Mouse (Mus musculus): ENCODE results near the gene Ntrk2. TPM values are rescaled to one million over a fixed set of nuclear protein-coding genes. Genes with fewer than 3 reads are reported as not detected.

Ntrk2 gene
- total and polyA plus RNA-seq, 3 experiments: under 0.01 TPM; not detected in 2

DNA sequence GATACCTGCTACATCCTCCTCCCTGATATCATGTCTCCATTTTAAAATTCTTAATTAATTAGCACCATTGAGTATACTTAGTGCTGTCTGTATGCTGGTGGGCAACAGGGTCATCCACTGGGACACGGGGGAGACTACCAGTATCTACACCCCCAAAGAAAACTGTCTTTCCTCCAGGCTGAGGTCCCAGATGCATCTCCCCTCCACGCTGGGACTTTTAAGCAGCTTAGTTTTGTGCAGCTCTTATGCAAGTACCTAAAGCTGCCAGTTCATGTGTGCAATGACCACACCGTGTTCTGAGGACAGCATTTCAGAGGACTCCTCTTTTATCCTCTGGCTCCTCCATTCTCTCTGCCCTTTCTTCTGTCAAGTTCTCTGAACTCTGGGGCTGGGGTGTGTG is 5.1 kb upstream of the Ntrk2 start:
- no peaks in the 10 kb centered on the region for H3K9me3 ChIP-seq (replicated peaks; ENCODE audit: insufficient read depth, low read length)
- DNase-seq (ENCODE audit: low read depth, low spot score): no peak
- H3K4me1 ChIP-seq (ENCODE audit: control insufficient read depth in 1 of 2, insufficient read depth in 2 of 2, low read length in 2 of 2): no peaks in the 10 kb centered on the region
- H3K4me3 ChIP-seq (ENCODE audit: control insufficient read depth in 1 of 2, insufficient read depth in 1 of 2, low read depth in 2 of 2, low read length in 2 of 2): no peak overlapping the region
- no peak for TF ChIP-seq ZC3H11A (IDR thresholded peaks at IDR 0.05; ENCODE audit: low read depth, low read length)
- TF ChIP-seq USF2 (IDR thresholded peaks at IDR 0.05; ENCODE audit: borderline replicate concordance in 1 of 2, insufficient read depth in 1 of 2, low read depth in 1 of 2, low read length in 2 of 2): no peak
- no peak for TF ChIP-seq TCF12 (IDR thresholded peaks at IDR 0.05; ENCODE audit: low read depth, low read length)
- H3K27ac ChIP-seq (ENCODE audit: control insufficient read depth, low read depth, low read length): no peak overlapping the region
- no peaks in the 10 kb centered on the region for H3K79me2 ChIP-seq (ENCODE audit: control insufficient read depth, insufficient read depth, low read length, poor library complexity)
- no peaks in the 10 kb centered on the region for H3K27me3 ChIP-seq (ENCODE audit: control insufficient read depth in 1 of 2, insufficient read depth in 2 of 2, low read length in 2 of 2)
- no peaks in the 10 kb centered on the region for H3K36me3 ChIP-seq (ENCODE audit: control insufficient read depth in 1 of 2, insufficient read depth in 2 of 2, low read length in 2 of 2)
- no peak overlapping the region for H3K9ac ChIP-seq (ENCODE audit: control insufficient read depth, low read depth, low read length, poor library complexity, severe bottlenecking)

DNA sequence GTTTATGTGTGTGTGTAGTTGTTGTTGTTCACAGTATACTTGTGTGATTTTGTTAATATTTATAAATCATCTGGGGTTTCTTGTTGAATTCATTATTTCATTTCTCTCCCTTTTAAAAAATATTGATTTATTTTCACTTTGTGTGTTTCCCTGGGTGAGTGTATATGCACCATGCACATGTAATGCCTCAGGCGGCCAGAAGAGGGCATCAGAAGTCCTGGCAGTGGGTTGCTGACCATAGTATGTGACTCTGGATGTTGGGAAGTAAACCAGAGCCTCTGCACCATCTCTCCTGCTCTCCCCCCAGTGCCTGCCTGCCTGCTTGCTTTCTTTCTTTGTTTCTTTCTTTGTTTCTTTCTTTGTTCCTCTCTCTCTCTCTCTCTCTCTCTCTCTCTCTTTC is 2.5 kb upstream of the Ntrk2 start:
- Histone ChIP-seq H3K9me3 (replicated peaks; ENCODE audit: insufficient read depth, low read length) (no peaks in the 10 kb centered on the region), H3K36me3 (ENCODE audit: control insufficient read depth in 1 of 2, insufficient read depth in 2 of 2, low read length in 2 of 2) (no peaks in the 10 kb centered on the region), H3K9ac (ENCODE audit: control insufficient read depth, low read depth, low read length, poor library complexity, severe bottlenecking) (no peak overlapping the region), H3K27me3 (ENCODE audit: control insufficient read depth in 1 of 2, insufficient read depth in 2 of 2, low read length in 2 of 2) (no peaks in the 10 kb centered on the region), H3K4me3 (ENCODE audit: control insufficient read depth in 1 of 2, insufficient read depth in 1 of 2, low read depth in 2 of 2, low read length in 2 of 2) (no peak overlapping the region), H3K79me2 (ENCODE audit: control insufficient read depth, insufficient read depth, low read length, poor library complexity) (no peaks in the 10 kb centered on the region), H3K27ac (ENCODE audit: control insufficient read depth, low read depth, low read length) (no peak overlapping the region), H3K4me1 (ENCODE audit: control insufficient read depth in 1 of 2, insufficient read depth in 2 of 2, low read length in 2 of 2) (no peaks in the 10 kb centered on the region)
- TF ChIP-seq RAD21 (IDR thresholded peaks at IDR 0.05; ENCODE audit: low read depth, low read length) (peak; percentile 31), ZNF384 (IDR thresholded peaks at IDR 0.05; ENCODE audit: low read depth, low read length) (no peak), SMC3 (IDR thresholded peaks at IDR 0.05; ENCODE audit: low read depth, low read length) (peak; percentile 37), CTCF (IDR thresholded peaks at IDR 0.05 in 2 of 3, conservative IDR thresholded peaks at IDR 0.05 in 1 of 3; ENCODE audit: control insufficient read depth in 1 of 3, insufficient read depth in 1 of 3, low read depth in 2 of 3, low read length in 3 of 3, poor library complexity in 1 of 3, severe bottlenecking in 1 of 3) (peak; percentile 19 to 42 (median 28); a peak in 5 of 6 replicates), UBTF (IDR thresholded peaks at IDR 0.05; ENCODE audit: borderline replicate concordance, insufficient read depth, low read depth, low read length) (no peak)
- peak; percentile 5 for DNase-seq (ENCODE audit: low read depth, low spot score)

DNA sequence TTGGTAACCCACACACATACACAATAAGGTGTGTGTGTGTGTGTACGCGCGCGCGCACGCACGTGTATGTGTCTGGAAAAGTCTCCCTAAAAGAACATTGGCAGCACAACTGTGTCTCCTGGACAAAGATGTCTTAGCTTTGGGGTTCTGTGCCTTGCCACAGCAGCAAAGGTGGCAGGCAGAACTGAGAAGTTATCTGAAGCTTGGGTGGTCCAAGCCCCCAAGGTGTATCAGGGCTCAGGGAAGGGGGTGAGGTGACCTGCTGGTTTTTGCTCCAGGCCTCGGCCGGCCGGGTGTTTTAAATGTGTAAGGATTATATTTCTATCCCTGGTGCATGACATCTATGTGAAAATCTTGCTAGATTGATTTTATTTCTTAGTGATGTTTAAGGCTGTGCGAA is 536 bp upstream of the Ntrk2 start:
- no peak for DNase-seq (ENCODE audit: low read depth, low spot score)
- Histone ChIP-seq H3K27me3 (ENCODE audit: control insufficient read depth in 1 of 2, insufficient read depth in 2 of 2, low read length in 2 of 2) (no peaks in the 10 kb centered on the region), H3K79me2 (ENCODE audit: control insufficient read depth, insufficient read depth, low read length, poor library complexity) (no peaks in the 10 kb centered on the region), H3K36me3 (ENCODE audit: control insufficient read depth in 1 of 2, insufficient read depth in 2 of 2, low read length in 2 of 2) (no peaks in the 10 kb centered on the region), H3K9me3 (replicated peaks; ENCODE audit: insufficient read depth, low read length) (no peaks in the 10 kb centered on the region), H3K9ac (ENCODE audit: control insufficient read depth, low read depth, low read length, poor library complexity, severe bottlenecking) (no peak overlapping the region), H3K4me1 (ENCODE audit: control insufficient read depth in 1 of 2, insufficient read depth in 2 of 2, low read length in 2 of 2) (no peaks in the 10 kb centered on the region), H3K27ac (ENCODE audit: control insufficient read depth, low read depth, low read length) (no peak overlapping the region), H3K4me3 (ENCODE audit: control insufficient read depth in 1 of 2, insufficient read depth in 1 of 2, low read depth in 2 of 2, low read length in 2 of 2) (no peak overlapping the region)
- TF ChIP-seq GABPA (IDR thresholded peaks at IDR 0.05; ENCODE audit: low read depth, low read length): no peak
- no peak for TF ChIP-seq KAT2A (conservative IDR thresholded peaks at IDR 0.05; ENCODE audit: low read depth, low read length)
- no peak for TF ChIP-seq TBP (IDR thresholded peaks at IDR 0.05; ENCODE audit: low read depth, low read length)
- TF ChIP-seq USF2 (IDR thresholded peaks at IDR 0.05; ENCODE audit: borderline replicate concordance in 1 of 2, insufficient read depth in 1 of 2, low read depth in 1 of 2, low read length in 2 of 2): no peak
- TF ChIP-seq TCF12 (IDR thresholded peaks at IDR 0.05; ENCODE audit: low read depth, low read length): no peak
- no peak for TF ChIP-seq ELF1 (IDR thresholded peaks at IDR 0.05; ENCODE audit: low read depth, low read length)
- no peak for TF ChIP-seq NELFE (IDR thresholded peaks at IDR 0.05; ENCODE audit: low read depth, low read length)
- no peak for TF ChIP-seq MAFK (IDR thresholded peaks at IDR 0.05; ENCODE audit: borderline replicate concordance, low read depth, low read length)
- TF ChIP-seq MXI1 (IDR thresholded peaks at IDR 0.05; ENCODE audit: low read depth, low read length): no peak
- no peak for TF ChIP-seq E2F4 (IDR thresholded peaks at IDR 0.05; ENCODE audit: borderline replicate concordance, low read depth, low read length)
- no peak for TF ChIP-seq POLR2AphosphoS5 (IDR thresholded peaks at IDR 0.05; ENCODE audit: borderline replicate concordance, low read depth, low read length)
- no peak for TF ChIP-seq MYC (IDR thresholded peaks at IDR 0.05; ENCODE audit: low read depth, low read length)
- no peak for TF ChIP-seq MEF2A (IDR thresholded peaks at IDR 0.05; ENCODE audit: extremely low read depth, insufficient replicate concordance, low read depth, low read length, poor library complexity, severe bottlenecking)
- TF ChIP-seq RCOR1 (IDR thresholded peaks at IDR 0.05; ENCODE audit: low read depth, low read length): no peak
- TF ChIP-seq HCFC1 (IDR thresholded peaks at IDR 0.05; ENCODE audit: low read depth, low read length): no peak
- no peak for TF ChIP-seq POLR2AphosphoS2 (IDR thresholded peaks at IDR 0.05; ENCODE audit: low read length)
- no peak for TF ChIP-seq ZNF384 (IDR thresholded peaks at IDR 0.05; ENCODE audit: low read depth, low read length)
- no peak for TF ChIP-seq TAL1 (IDR thresholded peaks at IDR 0.05; ENCODE audit: low read length)
- TF ChIP-seq JUND (IDR thresholded peaks at IDR 0.05; ENCODE audit: low read depth, low read length): no peak
